Mouse (Mus musculus) CH12.LX (cell line): ENCODE measurements around the gene Cep83. TPM values are rescaled to one million over a fixed set of nuclear protein-coding genes. Genes with fewer than 3 reads are reported as not detected.

Experiments used
- DNase-seq: peaks from one replicate; pipeline ENCODE4 v3.0.0-alpha.2; 2013; ENCODE audit errors: extremely low read depth
- H3K27ac ChIP-seq: 2 replicates; pipeline ENCODE4 v1.5.1; 2012; ENCODE audit warnings: low read depth, mild to moderate bottlenecking, control low read depth, moderate library complexity; ENCODE audit not compliant: insufficient read depth
- H3K27me3 ChIP-seq: replicated peaks from 2 replicates; pipeline ENCODE3; 2012; ENCODE audit warnings: inconsistent platforms
- H3K36me3 ChIP-seq, 2 experiments: replicated peaks in 1 of 2; 2 replicates each; pipeline versions ENCODE3 to v1.6.1; 2012; ENCODE audit warnings: inconsistent platforms in 1 of 2, low read length in 1 of 2, mild to moderate bottlenecking in 1 of 2, mixed read lengths in 1 of 2, moderate library complexity in 1 of 2; ENCODE audit not compliant: control insufficient read depth in 1 of 2, insufficient read depth in 1 of 2
- H3K4me1 ChIP-seq, 2 experiments: 2 replicates each; pipeline ENCODE4 v1.6.1; 2012; ENCODE audit warnings: inconsistent platforms in 1 of 2, moderate library complexity in 1 of 2; ENCODE audit not compliant: insufficient read depth in 2 of 2, control insufficient read depth in 1 of 2
- H3K4me2 ChIP-seq: 2 replicates; pipeline ENCODE4 v1.6.1; 2012; ENCODE audit warnings: low read depth, mild to moderate bottlenecking, control low read depth; ENCODE audit not compliant: poor library complexity, insufficient read depth, severe bottlenecking
- H3K4me3 ChIP-seq, 3 experiments: fragments of 150-350 bp in 1 of 3; sonication (generic) in 1 of 3; replicated peaks in 1 of 3; 2 replicates each; pipeline versions ENCODE3 to v1.5.1; 2011 to 2012; ENCODE audit warnings: low read depth in 2 of 3, low read length in 2 of 3, mild to moderate bottlenecking in 2 of 3, moderate library complexity in 2 of 3, control low read depth in 1 of 3, improper control_type of control experiment in 1 of 3, inconsistent platforms in 1 of 3, mixed read lengths in 1 of 3; ENCODE audit not compliant: poor library complexity in 1 of 3
- H3K79me2 ChIP-seq: replicated peaks from 2 replicates; pipeline ENCODE4 v1.6.1; 2012; ENCODE audit warnings: mild to moderate bottlenecking, moderate library complexity; ENCODE audit not compliant: control insufficient read depth, poor library complexity, insufficient read depth, severe bottlenecking; ENCODE audit errors: extremely low read depth
- H3K9ac ChIP-seq: 2 replicates; pipeline ENCODE4 v1.6.1; 2012; ENCODE audit warnings: low read depth, mild to moderate bottlenecking, control low read depth, moderate library complexity; ENCODE audit not compliant: insufficient read depth
- H3K9me3 ChIP-seq: replicated peaks from 2 replicates; pipeline ENCODE3; 2012; ENCODE audit warnings: low read length, inconsistent platforms, mixed read lengths
- CHD1 ChIP-seq: IDR thresholded peaks from 2 replicates; pipeline ENCODE4 v1.6.1; 2012; ENCODE audit warnings: low read depth, low read length, improper control_type of control experiment, inconsistent platforms
- CHD2 ChIP-seq: IDR thresholded peaks from 2 replicates; pipeline ENCODE4 v1.6.1; 2011; ENCODE audit warnings: low read length, improper control_type of control experiment
- E2F4 ChIP-seq: IDR thresholded peaks from 2 replicates; pipeline ENCODE4 v1.6.1; 2011; ENCODE audit warnings: low read depth, low read length, improper control_type of control experiment; ENCODE audit not compliant: insufficient replicate concordance
- ELF1 ChIP-seq: IDR thresholded peaks from 2 replicates; pipeline ENCODE4 v1.6.1; 2014; ENCODE audit warnings: low read depth, mild to moderate bottlenecking, inconsistent platforms, low read length, improper control_type of control experiment
- ETS1 ChIP-seq: conservative IDR thresholded peaks from 2 replicates; pipeline ENCODE4 v1.6.1; 2012; ENCODE audit warnings: low read depth, mild to moderate bottlenecking, inconsistent platforms, low read length, improper control_type of control experiment, moderate library complexity
- GABPA ChIP-seq: IDR thresholded peaks from 2 replicates; pipeline ENCODE4 v1.6.1; 2012; ENCODE audit warnings: low read depth, low read length, improper control_type of control experiment, inconsistent platforms; ENCODE audit not compliant: insufficient replicate concordance
- IRF4 ChIP-seq: IDR thresholded peaks from 2 replicates; pipeline ENCODE4 v1.6.1; 2014; ENCODE audit warnings: low read depth, mild to moderate bottlenecking, inconsistent platforms, low read length, improper control_type of control experiment
- JUN ChIP-seq: IDR thresholded peaks from 2 replicates; pipeline ENCODE4 v1.6.1; 2011; ENCODE audit warnings: low read depth, mild to moderate bottlenecking, low read length, improper control_type of control experiment, moderate library complexity; ENCODE audit not compliant: insufficient read depth
- KAT2A ChIP-seq: IDR thresholded peaks from 2 replicates; pipeline ENCODE4 v1.6.1; 2012; ENCODE audit warnings: low read length, improper control_type of control experiment, inconsistent platforms; ENCODE audit not compliant: insufficient replicate concordance
- MAFK ChIP-seq: IDR thresholded peaks from 2 replicates; pipeline ENCODE4 v1.6.1; 2011; ENCODE audit warnings: low read length, improper control_type of control experiment; ENCODE audit not compliant: insufficient replicate concordance
- MAX ChIP-seq: IDR thresholded peaks from 2 replicates; pipeline ENCODE4 v1.6.1; 2011; ENCODE audit warnings: low read length, improper control_type of control experiment
- MAZ ChIP-seq: IDR thresholded peaks from 2 replicates; pipeline ENCODE4 v1.6.1; 2012; ENCODE audit warnings: low read depth, mild to moderate bottlenecking, inconsistent platforms, low read length, improper control_type of control experiment, moderate library complexity
- MYC ChIP-seq: IDR thresholded peaks from 2 replicates; pipeline ENCODE4 v1.6.1; 2011; ENCODE audit warnings: low read depth, mild to moderate bottlenecking, improper control_type of control experiment, low read length
- NELFE ChIP-seq: IDR thresholded peaks from 2 replicates; pipeline ENCODE4 v1.6.1; 2011; ENCODE audit warnings: low read depth, low read length, improper control_type of control experiment
- NRF1 ChIP-seq: IDR thresholded peaks from 2 replicates; pipeline ENCODE4 v1.6.1; 2014; ENCODE audit warnings: low read depth, mild to moderate bottlenecking, inconsistent platforms, low read length, improper control_type of control experiment, moderate library complexity
- PAX5 ChIP-seq: IDR thresholded peaks from 2 replicates; pipeline ENCODE4 v1.6.1; 2012; ENCODE audit warnings: low read length, inconsistent platforms, mixed read lengths
- POLR2A ChIP-seq: IDR thresholded peaks from 2 replicates; pipeline ENCODE4 v1.6.1; 2011; ENCODE audit warnings: low read depth, mild to moderate bottlenecking, improper control_type of control experiment, low read length
- POLR2AphosphoS2 ChIP-seq: IDR thresholded peaks from 2 replicates; pipeline ENCODE4 v1.6.1; 2011; ENCODE audit warnings: low read depth, low read length, improper control_type of control experiment
- SIN3A ChIP-seq: IDR thresholded peaks from 2 replicates; pipeline ENCODE4 v1.6.1; 2012; ENCODE audit warnings: low read length, improper control_type of control experiment, inconsistent platforms
- UBTF ChIP-seq: IDR thresholded peaks from 2 replicates; pipeline ENCODE4 v1.6.1; 2012; ENCODE audit warnings: low read depth, mild to moderate bottlenecking, inconsistent platforms, low read length, improper control_type of control experiment, moderate library complexity
- USF1 ChIP-seq: IDR thresholded peaks from 2 replicates; pipeline ENCODE4 v1.6.1; 2014; ENCODE audit warnings: low read depth, mild to moderate bottlenecking, inconsistent platforms, low read length, improper control_type of control experiment
- USF2 ChIP-seq: conservative IDR thresholded peaks from 2 replicates; pipeline ENCODE4 v1.6.1; 2011; ENCODE audit warnings: low read depth, low read length, improper control_type of control experiment
- ZC3H11A ChIP-seq: IDR thresholded peaks from 2 replicates; pipeline ENCODE4 v1.6.1; 2012; ENCODE audit warnings: low read depth, mild to moderate bottlenecking, inconsistent platforms, low read length, improper control_type of control experiment
- ZKSCAN1 ChIP-seq: IDR thresholded peaks from 2 replicates; pipeline ENCODE4 v1.6.1; 2012; ENCODE audit warnings: low read depth, inconsistent platforms, low read length, improper control_type of control experiment, borderline replicate concordance
- ZMIZ1 ChIP-seq: IDR thresholded peaks from 2 replicates; pipeline ENCODE4 v1.6.1; 2012; ENCODE audit warnings: low read depth, mild to moderate bottlenecking, inconsistent platforms, low read length, improper control_type of control experiment
- dilution Hi-C: fragments of 300-500 bp; cut with MboI; formaldehyde crosslinking; loops from 2 replicates; pipeline ENCODE4 v1.14.3; 2020; ENCODE audit warnings: low sequenced_read_pairs; ENCODE audit not compliant: extremely low pct_unique_long_range_greater_than_20kb, extremely low pct_ligation_motif_present
- in situ Hi-C: fragments of 300-500 bp; cut with MboI; formaldehyde crosslinking; loops from 3 replicates; pipeline ENCODE4 v1.14.3; 2019; ENCODE audit warnings: low sequenced_read_pairs, low pct_ligation_motif_present, low pct_unique_long_range_greater_than_20kb, mixed read lengths
- polyA plus RNA-seq: library from polyadenylated mRNA; unstranded; fragments of >175 nt; gene quantifications from 2 replicates; pipeline ENCODE4 v1.2.1, GENCODE M21; 2012; ENCODE audit warnings: low read depth; ENCODE audit not compliant: insufficient read length
- total RNA-seq, 2 experiments: library from RNA; depleted of rRNA; stranded (reverse); fragments of 300-350 nt in 1 of 2; fragments of >200 nt in 1 of 2; gene quantifications; 2 replicates each; pipeline ENCODE4 v1.2.3; 2012 to 2014

Gene Cep83
- total and polyA plus RNA-seq, 3 experiments = 17.7 to 44.0 (median 32.1) TPM

- TF ChIP-seq ETS1 (peak; percentile 77; the same call in 1 of the 2 replicates), NRF1 (no peak), ZMIZ1 (0 out of 2 replicates have a peak, but pooled peaks have one; percentile 21), MAZ (peak; percentile 88), MYC (no peak), USF1 (no peak), USF2 (no peak)
Observed at GRCm38 (mm10) chr10:94829407-94829806, 141.0 kb downstream of the Cep83 start (continued).

GRCm38 (mm10) chr10:94835874-94836273 lies 147.4 kb downstream of the Cep83 start:
- no peak for DNase-seq
- Histone ChIP-seq H3K27ac (no peak overlapping the region), H3K9ac (no peak overlapping the region), H3K4me2 (no peak overlapping the region), H3K4me3 (no peak overlapping the region), H3K4me1 (peaks cover 5 to 19% of the 10 kb centered on the region in 2 experiments; a peak in 2 of 4 replicates), H3K27me3 (no peaks in the 10 kb centered on the region), H3K79me2 (no peaks in the 10 kb centered on the region), H3K9me3 (no peaks in the 10 kb centered on the region), H3K36me3 (peaks cover 69 to 84% of the 10 kb centered on the region in 2 experiments)
- TF ChIP-seq MAFK (no peak), UBTF (no peak), ZC3H11A (no peak), E2F4 (no peak), GABPA (no peak), POLR2A (no peak), PAX5 (no peak), KAT2A (no peak), POLR2AphosphoS2 (no peak), NELFE (no peak), USF1 (no peak), CHD1 (no peak), JUN (no peak), MAX (no peak), CHD2 (no peak), SIN3A (no peak), IRF4 (no peak), ZKSCAN1 (no peak), MAZ (no peak), ELF1 (no peak)
- dilution Hi-C loops (no loop called here), in situ Hi-C loops (no loop called here)
